Mouse (Mus musculus) layer of hippocampus, postnatal 36 days (tissue): Measurements from ENCODE around the gene Esam. TPM values are rescaled to one million over a fixed set of nuclear protein-coding genes. Genes with fewer than 3 reads are reported as not detected.
A peak's percentile ranks its signal among the peaks of the same experiment; 100 is the strongest.

Source experiments
- DNase-seq, 2 experiments: peaks; one replicate each; pipeline ENCODE4 v3.0.0; 2022
- total RNA-seq, 2 experiments: library from RNA; stranded (reverse); gene quantifications; 2 replicates each; pipeline ENCODE4 v1.2.3; 2021

Esam gene
- total RNA-seq, 2 experiments from 2014 or later: 17.7 to 22.6 TPM

DNA sequence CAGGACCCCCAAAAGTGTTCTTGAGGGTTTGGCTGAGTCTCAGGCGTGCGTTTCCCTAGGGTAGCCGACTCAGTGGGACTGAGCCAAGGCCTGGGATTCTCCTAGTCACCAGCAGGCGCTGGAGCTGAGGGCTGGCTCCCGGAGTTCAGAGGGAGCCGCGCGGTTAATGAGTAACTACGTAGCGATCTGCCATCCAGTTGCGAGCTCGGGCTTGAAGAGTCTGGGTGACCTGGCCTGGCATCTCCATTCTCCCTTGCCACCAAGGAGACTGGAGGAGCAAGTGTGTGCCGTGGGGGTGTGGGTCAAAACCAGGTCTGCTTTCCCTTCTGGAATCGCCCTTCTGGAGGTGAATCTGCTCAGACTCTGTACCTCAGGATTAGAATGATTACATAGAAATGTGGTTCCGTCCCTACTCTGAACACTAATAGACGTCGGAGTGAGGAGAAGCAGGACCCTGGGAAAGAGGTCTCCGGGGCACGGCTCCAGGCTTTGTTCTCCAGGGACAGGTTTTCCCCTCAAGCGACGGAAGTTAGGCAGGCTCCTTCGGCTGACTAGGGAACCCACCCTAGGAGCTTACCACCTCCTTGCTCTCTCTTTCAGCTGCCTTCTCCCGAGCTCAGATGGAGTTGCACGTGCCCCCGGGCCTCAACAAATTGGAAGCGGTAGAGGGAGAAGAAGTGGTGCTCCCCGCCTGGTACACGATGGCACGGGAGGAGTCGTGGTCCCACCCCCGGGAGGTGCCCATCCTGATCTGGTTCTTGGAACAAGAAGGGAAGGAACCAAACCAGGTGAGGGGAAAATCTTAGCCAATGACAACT, 3.2 kb downstream of the Esam start:
- peak in 1 of 2 experiments; percentile 30 for DNase-seq

DNA sequence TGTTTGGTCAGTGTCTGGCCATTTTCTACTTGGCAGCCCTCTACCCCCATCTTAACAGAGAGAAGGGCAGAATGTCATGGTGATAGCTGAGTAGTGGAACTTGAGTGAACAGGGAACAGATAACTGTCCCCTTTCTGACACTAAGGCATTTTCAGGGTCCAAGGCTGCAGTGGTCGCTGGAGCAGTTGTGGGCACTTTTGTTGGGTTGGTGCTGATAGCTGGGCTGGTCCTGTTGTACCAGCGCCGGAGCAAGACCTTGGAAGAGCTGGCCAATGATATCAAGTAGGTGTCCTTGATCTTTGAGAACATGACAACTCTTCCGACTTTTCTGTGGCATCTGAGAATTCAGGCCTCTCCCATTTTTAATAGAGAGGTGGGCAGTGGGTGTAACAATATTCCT, 9.0 kb downstream of the Esam start:
- DNase-seq: no peak

DNA sequence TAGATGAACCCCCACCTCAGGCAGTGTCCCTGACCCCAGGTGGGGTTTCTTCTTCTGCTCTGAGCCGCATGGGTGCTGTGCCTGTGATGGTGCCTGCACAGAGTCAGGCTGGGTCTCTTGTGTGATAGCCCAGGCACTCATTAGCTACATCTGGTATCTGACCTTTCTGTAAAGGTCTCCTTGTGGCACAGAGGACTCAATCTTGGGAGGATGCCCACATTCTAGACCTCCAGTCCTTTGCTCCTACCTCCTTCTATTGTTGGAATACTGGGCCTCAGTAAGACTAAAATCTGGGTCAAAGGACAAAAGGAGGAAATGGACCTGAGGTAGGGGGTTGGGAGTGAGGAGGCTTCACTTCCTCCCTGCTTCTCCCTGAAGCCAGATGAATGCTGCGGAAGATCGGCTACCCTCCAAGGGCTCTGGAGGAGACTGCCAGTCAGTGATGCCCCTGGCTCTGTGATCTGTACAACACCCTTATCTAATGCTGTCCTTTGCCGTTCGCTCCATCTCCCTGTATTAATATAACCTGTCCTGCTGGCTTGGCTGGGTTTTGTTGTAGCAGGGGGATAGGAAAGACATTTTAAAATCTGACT, 9.9 kb downstream of the Esam start:
- DNase-seq: no peak

DNA sequence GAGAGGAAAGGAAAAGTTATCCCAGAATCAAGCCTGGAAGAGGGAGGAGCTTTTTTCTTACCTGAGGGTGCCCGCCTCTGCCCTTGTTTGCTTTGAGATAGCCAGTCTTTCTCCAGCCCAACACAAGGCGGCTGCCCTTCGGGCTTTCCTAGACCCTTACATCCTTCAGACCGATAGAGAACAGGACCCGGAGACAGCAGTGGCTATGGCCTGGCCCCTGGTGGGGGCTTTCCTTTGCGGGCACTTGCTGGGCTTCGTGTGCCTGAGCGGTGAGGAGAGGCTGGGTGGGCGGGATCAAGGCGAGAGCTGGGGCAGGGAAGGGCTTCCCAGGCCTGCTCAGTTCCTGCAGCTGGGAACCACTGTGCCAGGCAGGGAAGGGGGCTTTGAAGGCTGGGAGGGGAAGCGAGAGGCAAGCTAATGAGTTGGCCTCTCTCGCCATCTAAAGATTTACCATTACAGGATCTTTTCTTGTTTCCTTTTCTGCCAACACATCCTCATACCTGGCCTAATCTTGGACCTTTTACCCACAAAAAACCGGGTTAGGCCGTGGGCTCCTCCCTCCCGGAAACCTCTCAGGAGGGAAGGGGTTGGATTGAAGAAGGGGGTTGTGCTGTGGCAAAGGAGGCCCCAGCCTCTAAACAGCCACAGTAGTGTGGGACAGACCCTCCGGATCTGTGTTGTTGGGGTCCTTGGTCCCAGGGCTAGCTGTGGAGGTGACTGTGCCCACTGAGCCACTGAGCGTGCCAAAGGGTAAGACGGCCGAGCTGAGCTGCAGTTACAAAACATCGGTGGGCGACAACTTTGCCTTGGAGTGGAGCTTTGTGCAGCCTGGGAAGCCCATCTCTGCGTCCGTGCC, 11.5 kb downstream of the Esam start, which contains the start of gene Vsig2:
Gene Vsig2, plus strand, starts transcription at position 86 of the 856 bp plus-strand sequence.
- no peak for DNase-seq

DNA sequence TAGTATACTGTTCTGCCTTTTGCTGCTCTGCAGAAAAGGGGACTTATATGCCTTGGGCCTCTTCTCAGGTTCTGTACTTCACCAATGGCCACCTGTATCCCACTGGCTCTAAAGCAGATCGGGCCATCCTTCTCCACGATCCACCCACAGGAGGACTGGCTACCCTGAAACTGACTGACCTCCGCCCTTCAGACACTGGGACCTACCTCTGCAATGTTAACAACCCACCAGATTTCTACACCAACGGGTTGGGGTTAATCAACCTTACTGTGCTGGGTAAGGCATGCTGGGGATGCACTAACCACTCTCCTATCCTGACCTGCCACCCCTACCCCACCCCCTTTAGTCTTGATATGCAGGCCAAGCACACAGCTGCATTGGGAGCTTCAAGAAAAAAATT, 12.3 kb downstream of the Esam start:
- no peak for DNase-seq

DNA sequence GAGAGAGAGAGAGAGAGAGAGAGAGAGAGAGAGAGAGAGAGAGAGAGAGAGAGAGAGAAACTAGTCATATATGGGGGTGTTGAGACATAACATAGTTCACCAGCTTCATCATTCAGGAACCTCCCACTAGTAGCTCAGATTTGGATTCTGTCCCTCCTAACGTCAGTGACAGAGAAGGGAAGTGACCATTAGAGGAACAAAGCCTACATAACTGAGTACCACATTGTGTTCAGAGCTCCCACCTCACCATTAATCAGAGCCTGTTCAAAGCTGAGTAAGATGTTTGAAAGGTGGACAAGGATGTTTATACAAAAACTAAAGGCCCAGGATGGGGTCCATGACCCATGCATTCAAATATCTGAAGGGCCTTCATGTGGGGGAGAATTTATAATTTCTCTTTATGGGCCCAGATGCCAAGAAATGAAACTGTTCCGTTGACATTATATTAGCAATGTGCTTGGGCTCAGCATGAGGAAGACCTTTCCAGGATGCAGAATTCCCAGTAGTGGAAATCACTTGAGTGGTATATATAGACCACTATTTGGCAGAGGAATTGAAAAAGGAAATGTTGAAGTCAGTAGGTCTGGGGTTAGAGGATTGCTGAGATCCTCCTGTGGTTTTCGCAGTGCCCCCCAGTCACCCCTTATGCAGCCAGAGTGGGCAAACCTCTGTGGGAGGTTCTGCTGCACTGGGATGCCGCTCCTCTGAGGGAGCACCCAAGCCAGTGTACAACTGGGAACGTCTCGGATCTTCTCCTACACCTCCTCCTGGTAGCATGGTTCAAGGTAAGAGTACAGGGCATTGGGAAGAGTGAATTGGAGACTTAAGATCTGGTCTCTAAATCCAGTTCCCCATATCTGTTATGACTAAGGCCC, 13.1 kb downstream of the Esam start:
- DNase-seq: no peak

DNA sequence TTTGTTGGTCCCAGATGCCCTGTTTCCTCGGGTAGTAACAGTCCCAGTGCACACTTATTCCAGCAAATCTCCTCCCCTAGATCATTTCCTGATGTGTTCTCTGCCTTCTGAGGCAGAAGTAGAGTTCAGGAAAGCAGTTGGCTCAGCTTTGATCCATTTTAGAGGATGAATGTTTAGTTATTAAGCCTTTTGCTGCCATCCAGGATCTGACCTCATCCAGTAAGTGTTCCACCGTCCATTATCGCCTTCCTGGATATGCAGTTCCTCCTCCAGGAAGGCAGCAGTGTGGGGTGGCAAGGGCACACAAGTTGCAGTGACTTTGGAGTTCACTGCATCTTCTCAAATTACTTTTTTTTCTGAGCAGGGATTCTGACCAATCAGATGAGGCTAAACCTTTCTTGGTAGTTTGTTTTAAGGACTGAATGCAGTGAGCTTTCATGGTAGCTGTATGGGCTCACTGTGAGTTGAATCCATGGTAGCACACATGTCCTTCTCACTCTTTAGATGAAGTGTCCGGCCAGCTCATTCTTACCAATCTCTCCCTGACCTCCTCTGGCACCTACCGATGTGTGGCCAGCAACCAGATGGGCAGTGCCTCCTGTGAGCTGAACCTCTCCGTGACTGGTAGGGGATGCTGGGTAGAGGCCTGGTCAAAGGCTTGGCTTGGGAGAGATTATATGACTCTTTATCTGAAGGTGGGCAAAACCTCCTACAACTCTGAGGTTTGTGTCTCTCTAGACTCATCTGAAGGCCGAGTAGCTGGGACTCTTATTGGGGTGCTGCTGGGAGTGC, 14.2 kb downstream of the Esam start:
- DNase-seq: no peak

DNA sequence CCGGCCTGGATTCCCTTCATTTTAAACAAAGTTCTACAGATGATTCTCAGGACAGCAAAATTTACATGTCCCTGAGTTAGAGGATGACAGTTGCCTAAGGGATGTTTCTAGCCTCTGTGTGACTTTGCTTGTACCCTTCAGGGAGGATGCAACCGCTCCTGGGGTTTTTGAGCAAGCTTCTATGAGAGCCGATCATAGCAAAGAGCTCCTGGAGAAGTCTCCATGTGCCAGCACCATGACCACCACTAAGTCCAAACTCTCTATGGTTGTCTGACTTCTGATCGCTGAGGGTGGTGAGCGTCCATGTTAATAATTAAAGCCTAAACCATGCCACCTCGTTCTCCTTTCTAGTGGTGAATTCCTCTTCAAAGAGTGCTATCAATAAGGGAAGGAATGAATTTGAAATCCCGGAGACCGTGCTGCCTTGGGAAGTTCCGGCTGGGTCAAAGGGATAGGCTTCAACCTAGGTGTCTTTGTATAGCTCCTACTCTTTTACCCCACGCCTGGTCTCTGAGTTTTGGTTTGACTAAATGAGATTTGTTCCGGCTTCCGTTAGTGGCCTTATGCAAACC, 16.1 kb downstream of the Esam start:
- DNase-seq: no peak

DNA sequence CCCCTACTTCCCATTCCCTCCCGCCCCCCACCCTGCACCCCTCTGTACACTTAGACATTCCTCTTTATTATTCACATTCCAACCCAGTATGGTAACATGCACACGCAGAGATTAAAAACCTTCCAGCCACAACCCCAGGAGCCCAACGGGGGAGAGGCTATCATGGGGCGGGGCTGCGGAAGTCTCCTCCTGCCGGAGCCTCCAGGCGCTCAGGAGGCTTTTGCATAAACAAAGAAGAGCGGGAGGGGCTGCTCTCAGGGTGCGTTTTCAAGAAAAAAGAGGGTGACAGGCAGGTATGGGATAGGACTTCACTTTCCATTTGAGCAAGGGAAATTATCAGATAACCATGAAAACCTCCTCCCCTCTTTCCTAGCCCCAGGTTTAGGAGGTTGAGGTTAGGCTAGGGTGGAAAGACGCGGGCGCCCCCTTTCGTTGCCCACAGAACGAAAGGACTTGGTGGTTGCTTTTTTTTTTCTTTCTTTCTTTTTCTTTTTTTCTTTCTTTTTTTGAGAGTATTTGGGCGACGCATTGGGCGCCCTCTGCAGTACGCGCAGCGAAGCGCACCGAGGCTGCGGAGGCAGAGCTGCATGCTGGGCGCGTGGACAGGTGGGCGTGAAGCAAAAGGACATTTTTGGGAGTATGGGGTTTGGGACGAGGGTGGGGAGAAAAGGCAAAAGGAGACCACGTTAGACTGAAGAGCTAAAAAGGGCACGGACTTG, 16.7 kb downstream of the Esam start:
- DNase-seq: peak; percentile 71 to 73

DNA sequence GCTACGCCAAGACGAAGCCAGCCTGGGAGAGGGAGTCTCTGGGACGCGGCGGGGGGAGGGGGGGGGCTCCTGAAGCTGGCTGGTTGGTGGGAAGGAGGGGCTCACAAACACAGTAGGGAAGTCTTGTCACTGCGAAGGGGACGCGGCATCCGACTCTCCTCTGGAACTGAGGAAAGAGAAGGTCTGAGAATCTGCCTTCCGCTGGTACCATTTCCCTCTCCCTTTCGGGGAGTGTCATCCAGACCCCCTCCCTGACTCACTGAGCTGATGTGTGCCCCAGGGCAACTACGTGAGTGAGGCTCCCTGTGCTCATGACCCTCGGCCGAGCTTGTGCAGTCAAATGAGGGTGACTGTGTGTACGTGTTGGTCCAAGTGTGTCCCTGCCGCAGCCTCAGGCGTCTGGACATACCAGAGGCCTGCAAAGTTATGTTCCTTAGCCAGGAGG, 17.3 kb downstream of the Esam start:
- DNase-seq: peak in 1 of 2 experiments; percentile 31

DNA sequence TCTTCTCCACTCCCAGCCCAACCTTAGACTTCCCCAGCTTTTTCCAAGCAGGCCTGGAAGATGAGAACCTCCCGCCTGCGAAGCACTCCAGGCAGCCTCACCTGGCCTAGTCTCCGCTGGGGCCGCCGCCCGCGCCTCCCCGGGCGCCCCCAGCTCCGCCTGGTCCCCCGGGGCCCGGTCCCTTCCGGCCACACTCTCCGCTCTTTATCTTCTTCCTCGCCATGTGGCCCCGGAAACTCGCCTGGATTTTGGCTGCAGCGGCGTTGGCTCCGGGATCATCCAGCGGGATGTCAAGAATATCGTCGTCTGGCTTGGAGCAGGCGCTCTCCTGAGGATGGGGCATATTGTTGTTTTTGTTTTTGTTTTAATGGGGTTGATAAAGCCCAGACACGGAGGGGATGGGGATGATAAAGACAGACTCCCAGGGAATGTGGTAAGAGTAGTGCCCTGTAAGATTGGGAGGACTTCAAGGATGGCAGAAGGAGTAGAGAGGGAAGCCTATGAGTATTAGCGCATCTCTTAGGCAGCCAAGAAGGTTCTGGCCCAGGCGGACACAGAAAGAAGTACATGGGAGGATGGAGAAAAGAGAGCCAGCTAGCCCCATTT, 18.1 kb downstream of the Esam start:
- peak in 1 of 2 experiments; percentile 23 for DNase-seq

DNA sequence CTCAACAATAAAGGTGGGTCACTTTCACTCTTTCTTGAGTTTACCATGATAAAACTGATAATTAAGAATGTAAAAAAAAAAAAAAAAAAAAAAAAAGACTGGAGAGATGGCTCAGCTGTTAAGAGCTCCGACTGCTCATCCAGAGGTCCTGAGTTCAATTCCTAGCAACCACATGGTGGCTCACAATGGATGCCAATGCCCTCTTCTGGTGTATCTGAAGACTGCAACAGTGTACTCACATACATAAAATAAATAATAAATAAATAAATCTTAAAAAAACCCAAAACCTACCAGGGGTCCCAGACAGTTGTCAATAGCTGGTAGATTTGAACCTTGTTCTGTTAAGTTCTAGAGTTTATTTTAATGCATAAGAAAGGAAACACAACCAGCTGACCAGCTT, 19.0 kb downstream of the Esam start:
- DNase-seq: no peak

DNA sequence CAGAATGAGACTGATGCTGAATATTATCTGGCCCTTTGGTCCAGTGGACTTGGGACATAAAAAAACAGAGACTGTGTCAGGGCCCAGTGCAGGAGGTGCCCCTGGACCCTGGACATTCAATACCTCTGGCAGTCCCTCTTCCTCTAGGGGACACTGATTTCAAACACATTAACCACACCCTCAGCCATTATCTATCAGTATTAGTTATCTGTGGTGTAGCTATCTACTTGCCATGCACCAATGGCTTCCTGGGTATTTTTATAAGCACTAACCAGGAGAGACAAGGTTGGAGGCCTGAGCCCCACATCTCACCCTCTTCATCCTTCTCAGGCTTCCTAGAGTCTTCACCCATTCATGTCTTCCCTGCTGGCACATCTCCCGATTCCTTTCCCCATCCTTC, 22.6 kb downstream of the Esam start:
- DNase-seq: no peak

DNA sequence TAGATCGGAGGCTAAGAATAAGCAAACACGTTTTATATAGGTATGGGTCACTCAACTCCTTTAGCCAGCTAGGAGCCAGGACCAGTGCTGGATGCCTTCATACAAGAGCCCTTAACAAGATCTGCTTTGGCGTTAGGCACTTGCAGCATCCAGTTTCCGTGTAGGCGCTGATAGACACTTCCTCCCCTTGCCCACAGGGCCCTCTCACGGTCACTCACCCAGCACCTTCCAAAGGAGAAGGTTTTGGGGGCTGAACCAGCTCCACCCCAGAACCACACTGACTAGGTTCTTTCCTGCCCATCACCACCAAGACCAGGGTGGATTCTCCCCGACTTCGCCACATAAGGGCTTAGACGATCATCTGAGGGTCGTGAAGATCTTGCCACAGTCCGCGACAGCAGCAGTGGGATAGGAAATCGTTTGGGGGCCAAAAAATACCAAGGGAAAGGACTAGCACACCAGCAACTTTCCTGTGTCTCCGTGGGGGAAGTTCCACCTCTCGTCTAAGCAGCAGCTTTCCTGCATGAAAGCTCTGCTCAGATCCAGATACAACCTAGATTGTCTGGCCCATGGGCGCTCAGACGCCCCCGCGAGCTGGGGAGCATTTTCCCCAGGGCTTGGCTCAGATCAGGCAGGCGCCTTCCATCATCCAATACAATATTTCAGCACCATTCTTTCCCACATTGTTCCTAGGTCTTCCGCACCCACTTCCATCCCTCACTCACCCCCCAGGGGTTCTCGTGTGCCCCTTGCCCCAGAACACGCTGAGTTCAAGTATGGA, 24.1 kb downstream of the Esam start:
- DNase-seq: peak in 1 of 2 experiments; percentile 49

DNA sequence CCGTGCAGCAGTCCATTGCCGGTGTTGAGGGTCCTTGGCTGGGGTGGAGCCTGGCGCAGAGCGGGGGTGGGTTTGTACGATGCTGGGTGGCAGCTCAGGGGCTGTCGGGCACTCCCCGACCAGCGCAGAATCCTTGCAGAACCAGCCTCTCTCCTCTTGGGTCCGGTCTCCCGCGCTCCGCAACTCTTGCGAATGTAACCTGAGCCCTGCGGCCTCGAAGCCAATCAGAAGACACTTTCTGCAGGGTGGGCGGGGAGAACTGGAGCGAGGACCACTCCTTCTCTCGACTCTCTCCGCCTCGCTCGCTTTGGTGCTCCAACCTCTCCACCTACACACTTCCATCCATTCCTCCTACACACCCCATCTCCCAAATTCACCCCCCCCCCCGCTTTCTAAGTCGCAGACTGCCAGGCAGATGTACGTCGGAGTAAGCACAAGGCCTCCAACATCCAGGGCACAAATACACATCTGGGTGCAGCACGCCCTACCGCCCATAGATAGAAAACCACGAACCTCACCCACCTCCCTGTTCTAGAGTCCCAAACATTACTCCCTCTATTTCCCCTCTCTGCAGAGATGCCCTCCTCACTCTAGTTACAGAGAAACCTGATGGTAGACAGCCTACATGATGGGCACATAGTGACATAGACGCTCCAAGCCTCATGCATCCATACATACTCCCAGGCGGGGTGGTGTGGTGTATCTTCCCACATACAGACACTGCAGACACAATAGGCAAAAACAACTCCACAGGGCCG, 24.8 kb downstream of the Esam start, which contains the start of gene Nrgn:
Gene Nrgn, minus strand, starts transcription at position 369 of the 758 bp plus-strand sequence.
- peak; percentile 84 to 86 for DNase-seq

DNA sequence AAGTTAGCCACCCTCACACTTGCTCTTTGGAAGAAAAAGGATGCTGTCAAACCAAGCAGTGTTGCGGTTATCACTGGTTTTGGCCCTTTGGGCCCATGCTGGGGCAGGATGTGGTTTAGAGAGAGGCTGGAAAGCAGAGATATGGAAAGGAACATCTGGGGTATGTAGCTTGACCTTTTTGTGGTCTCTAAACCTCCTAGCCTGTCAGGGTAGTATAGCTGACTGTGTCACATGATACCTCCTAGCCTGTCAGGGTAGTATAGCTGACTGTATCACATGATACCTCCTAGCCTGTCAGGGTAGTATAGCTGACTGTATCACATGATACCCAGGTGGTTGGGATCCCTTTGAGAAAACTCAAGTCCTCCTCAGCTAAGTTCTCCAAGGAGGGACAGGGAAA, 26.4 kb downstream of the Esam start:
- DNase-seq: no peak

DNA sequence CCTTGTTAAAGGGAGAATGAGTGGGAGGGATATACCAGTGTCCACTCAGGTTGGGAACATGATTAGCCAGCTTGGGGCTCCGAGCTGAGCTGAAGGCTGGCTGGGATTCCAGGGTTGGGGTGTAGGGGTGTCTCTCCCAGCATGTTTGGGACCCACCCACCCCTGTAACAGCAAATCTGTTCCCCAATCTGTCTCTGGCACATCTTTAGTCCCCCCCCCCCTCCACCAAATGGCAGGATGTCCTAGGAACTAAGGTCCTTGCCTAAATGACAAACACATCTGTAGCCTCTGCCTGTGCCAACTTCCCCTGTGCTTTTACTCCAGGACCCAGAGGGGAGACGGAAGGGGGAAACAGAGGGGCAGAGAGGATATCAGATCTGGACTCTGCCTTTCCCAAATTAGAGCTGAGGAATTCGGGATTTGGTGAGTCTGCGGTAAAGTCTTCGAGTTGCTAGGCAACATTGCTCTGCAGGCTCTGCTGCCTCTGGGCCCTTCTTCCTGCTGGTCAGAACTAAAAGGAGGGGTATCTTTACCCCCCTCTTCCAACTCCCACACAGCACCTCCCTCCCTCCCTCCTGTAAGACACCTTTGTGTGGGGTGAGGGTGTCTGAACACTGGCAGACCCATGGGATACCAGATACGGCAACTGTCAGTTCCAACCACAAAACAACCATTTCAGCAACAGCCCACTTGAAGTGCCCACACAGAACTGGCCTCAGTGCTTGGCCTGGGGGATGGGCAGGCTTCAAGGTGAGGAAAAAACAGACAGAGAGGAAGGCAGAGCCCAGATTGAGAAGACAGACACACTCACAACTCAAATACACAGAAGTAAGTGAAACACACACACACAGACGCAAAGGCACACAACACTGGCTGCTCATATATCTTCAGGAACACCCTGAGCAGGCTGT, 27.2 kb downstream of the Esam start, which contains the start of gene Siae:
Gene Siae, plus strand, starts transcription at position 861 of the 911 bp plus-strand sequence.
- peak in 1 of 2 experiments; percentile 59 for DNase-seq
